In genomic region chr16:85800691-85801090, GRCm38 (mm10) we compare ENCODE assay signal across 8 mouse cellular contexts. TPM values are rescaled to one million over a fixed set of nuclear protein-coding genes. Genes with fewer than 3 reads are reported as not detected.
DNase-seq lines count a peak whose midpoint lies in the region; ATAC-seq and TF ChIP-seq lines count a peak whose summit lies in the region.

No protein-coding gene starts in this region.

- peak overlapping the region; percentile 84 for H3K4me2 ChIP-seq in liver, postnatal 0 days (ENCODE audit: low read depth, low read length)
- peak overlapping the region; percentile 99 for H3K4me2 ChIP-seq in neural tube, embryonic 15.5 days

- peak overlapping the region; percentile 58 for H3K4me3 ChIP-seq in liver, postnatal 0 days (ENCODE audit: low read depth, low read length)
- peak overlapping the region; percentile 57 for H3K4me3 ChIP-seq in neural tube, embryonic 15.5 days (replicated peaks)

- TF ChIP-seq CTCF in Patski (IDR thresholded peaks at IDR 0.05), result no peak
- TF ChIP-seq CTCF in liver, postnatal 0 days (IDR thresholded peaks at IDR 0.05; ENCODE audit: low read depth), result no peak

- POLR2A ChIA-PET in Patski (lab: Charles Lee), result no interaction called here

- ATAC-seq in Patski, result peak; percentile 72
- peak; percentile 48 to 59 for ATAC-seq in hematopoietic stem cell, adult 5-6 weeks (replicated peaks in 1 of 2; ENCODE audit: insufficient read depth in 1 of 2, low FRiP score in 2 of 2, low TSS enrichment in 1 of 2, low read depth in 1 of 2, poor library complexity in 2 of 2, severe bottlenecking in 2 of 2)
- peak; percentile 87 for ATAC-seq in liver, postnatal 0 days
- peak; percentile 66 for ATAC-seq in neural tube, embryonic 15.5 days (ENCODE audit: low FRiP score)

- H3K9ac ChIP-seq in liver, postnatal 0 days (replicated peaks), result peak overlapping the region; percentile 67
- peak overlapping the region; percentile 69 for H3K9ac ChIP-seq in neural tube, embryonic 15.5 days (replicated peaks)

- DNase-seq in Patski (ENCODE audit: low read depth, low spot score), result peak; percentile 75
- peak; percentile 78 to 84 for DNase-seq in cerebellum, postnatal 25 days
- peak; percentile 67 to 69 for DNase-seq in frontal cortex, postnatal 14 days (ENCODE audit: low spot score in 2 of 2)
- DNase-seq in layer of hippocampus, adult 8-10 months (ENCODE audit: low spot score in 2 of 2), result peak; percentile 78 to 82
- peak; percentile 83 for DNase-seq in liver, postnatal 0 days
- peak; percentile 85 to 88 for DNase-seq in urinary bladder, postnatal 4 days (ENCODE audit: low spot score in 2 of 2)

- H3K27me3 ChIP-seq in Patski, result no peaks in the 10 kb centered on the region
- H3K27me3 ChIP-seq in liver, postnatal 0 days (ENCODE audit: insufficient read depth, low read length), result peaks cover 22% of the 10 kb centered on the region; the same call in 1 of the 2 replicates
- H3K27me3 ChIP-seq in neural tube, embryonic 15.5 days (replicated peaks), result peaks cover 4% of the 10 kb centered on the region

- H3K36me3 ChIP-seq in liver, postnatal 0 days (replicated peaks; ENCODE audit: insufficient read depth, low read length), result peaks cover 12% of the 10 kb centered on the region
- peaks cover 14% of the 10 kb centered on the region; the same call in 1 of the 2 replicates for H3K36me3 ChIP-seq in neural tube, embryonic 15.5 days

- TF ChIP-seq EP300 in liver, postnatal 0 days (IDR thresholded peaks at IDR 0.05; ENCODE audit: low read depth), result peak; percentile 42

- in situ Hi-C loops in Patski (cut with MboI; ENCODE audit: low pct_unique_long_range_greater_than_20kb), result loop anchor here (5.0 to 10.0 kb wide), 2 partner anchors 1007 to 1264 kb away; no protein-coding TSS in a partner anchor

- peaks cover 4% of the 10 kb centered on the region; the same call in 1 of the 2 replicates for H3K4me1 ChIP-seq in liver, postnatal 0 days (ENCODE audit: insufficient read depth)
- peaks cover 34% of the 10 kb centered on the region for H3K4me1 ChIP-seq in neural tube, embryonic 15.5 days

- peak overlapping the region; percentile 89 for H3K27ac ChIP-seq in liver, postnatal 0 days (ENCODE audit: low read depth)
- H3K27ac ChIP-seq in neural tube, embryonic 15.5 days (replicated peaks), result peak overlapping the region; percentile 86

- 8% methylated on average over 8 of the region's 8 CpGs for WGBS in liver, postnatal 0 days (ENCODE audit: insufficient replicate concordance)
- 4% methylated on average over 8 of the region's 8 CpGs for WGBS in neural tube, embryonic 15.5 days

- CTCF ChIA-PET in Patski (lab: Charles Lee), result interaction anchor here (1.0 kb wide), 1 partner anchor 22 kb away, joined by 4 read pairs; no protein-coding TSS in a partner anchor

- H3K9me3 ChIP-seq in liver, postnatal 0 days (ENCODE audit: low read length), result no peaks in the 10 kb centered on the region
- H3K9me3 ChIP-seq in neural tube, embryonic 15.5 days (replicated peaks), result no peaks in the 10 kb centered on the region

RNA-seq across cellular contexts. Expression of gene Adamts1, which starts 2.2 kb away (rescaled TPM):
- 341 TPM for polyA plus RNA-seq in Patski (2021)
- 0.69 and 1.7 TPM in 2 replicates for total RNA-seq in hematopoietic stem cell, adult 5-6 weeks (2017)
- 10 to 100 TPM; 20.4 to 30.5 (median 25.1) TPM for total RNA-seq in layer of hippocampus, adult 8-10 months (2022)
- polyA plus RNA-seq in liver, postnatal 0 days (2015; fragmentation: Nextera tagmentation; extraction: Ambion mirVana), result 5.2 and 7.0 TPM in 2 replicates
- polyA plus RNA-seq in neural tube, embryonic 15.5 days (2015; fragmentation: Nextera tagmentation; extraction: Ambion mirVana), result 8.0 and 11.5 TPM in 2 replicates

Comparison
In these comparisons a context has a peak if more than half of its experiments do, and no peak if none do; other contexts are left out.
1. Peak in every context shown above with its lines: DNase-seq, ATAC-seq, H3K4me3 ChIP-seq and H3K27ac ChIP-seq.
2. RNA of gene Adamts1, which starts 2.2 kb away (polyA plus RNA-seq): 341 TPM in Patski (single experiment); 8.0 to 11.5 TPM in neural tube, embryonic 15.5 days and 5.2 to 7.0 TPM in liver, postnatal 0 days; every median in the first group is over 10 times any median in the second.